Mouse (Mus musculus): ENCODE results near the gene Ift22.

The Ift22 gene

DNA sequence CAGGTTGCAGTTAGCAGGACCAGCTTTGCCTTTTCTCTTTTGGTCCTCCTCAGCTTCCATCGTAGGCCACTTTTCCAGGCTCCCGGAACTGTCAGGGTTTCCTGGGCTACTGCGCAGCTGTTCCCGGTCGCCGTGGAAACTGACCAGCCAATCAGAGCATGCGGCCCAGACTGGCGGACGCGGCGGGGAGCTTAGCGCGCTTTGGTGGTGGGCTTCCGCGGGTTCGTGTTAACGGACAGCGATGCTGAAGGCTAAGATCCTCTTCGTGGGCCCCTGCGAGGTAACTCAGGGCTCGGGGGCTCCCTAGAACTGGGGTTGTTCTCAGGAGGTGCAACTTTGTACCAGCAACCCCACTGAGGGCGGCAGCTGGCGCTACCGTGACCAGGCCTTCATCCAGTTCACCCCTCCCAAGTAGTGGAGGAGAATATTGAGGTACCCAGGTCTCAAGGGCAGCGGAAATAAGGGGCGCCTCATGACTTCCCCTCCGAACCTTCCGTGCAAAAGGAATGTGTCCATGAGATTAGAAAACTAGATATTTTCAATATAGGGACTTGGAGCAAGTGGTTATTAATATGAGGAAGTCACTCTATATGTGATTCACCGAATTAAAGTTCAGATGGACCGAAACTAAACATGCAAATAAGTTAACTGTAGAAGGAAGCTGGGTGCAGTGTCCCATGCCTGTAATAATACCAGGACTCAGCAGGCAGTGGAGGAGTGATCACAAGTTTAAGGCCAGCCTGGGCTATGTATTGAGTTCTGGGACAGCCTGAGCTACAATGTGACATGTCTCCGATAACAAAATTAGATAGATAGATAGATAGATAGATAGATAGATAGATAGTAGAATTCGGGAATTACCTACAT, at the start of gene Ift22:
Gene Ift22, plus strand, starts transcription at position 160 of the 867 bp plus-strand sequence.
- DNase-seq (ENCODE audit: low read depth, low spot score) = peak; percentile 92

DNA sequence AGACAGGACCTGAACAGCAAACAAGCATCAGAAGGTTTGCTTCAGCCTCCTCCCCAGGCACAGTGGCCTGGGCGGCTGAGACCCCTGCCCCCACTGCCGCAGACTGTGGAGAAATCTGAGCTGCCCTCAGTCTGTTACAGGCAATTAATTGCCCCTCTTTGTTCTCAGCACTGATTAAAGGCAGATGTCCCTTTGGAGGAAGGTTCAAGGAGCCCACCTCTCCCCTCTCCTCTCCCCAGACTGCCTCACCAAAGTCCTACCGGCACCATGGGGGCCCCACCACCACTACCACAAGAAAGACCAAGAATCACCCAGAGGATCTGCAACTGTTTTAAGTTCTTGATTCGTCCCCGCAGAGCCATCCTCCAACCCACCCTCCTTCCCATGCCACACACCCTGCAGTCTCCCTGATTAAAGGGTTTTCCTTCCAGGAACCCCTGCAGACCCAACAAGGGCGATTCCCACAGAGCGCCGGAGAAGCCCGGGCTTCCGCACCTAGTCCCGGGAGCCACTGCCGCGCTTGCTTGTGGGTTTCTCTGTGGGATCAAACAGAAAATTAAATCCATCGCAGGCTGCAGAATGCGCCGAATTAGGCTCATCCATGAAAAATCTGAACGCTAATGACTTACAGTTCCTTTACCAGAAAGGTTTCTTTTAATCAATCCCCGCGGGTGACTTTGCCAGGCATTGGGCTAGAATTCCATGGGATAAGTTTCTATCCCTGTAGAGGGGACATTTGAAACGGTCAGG, 46.6 kb upstream of the Ift22 start:
- peak; percentile 90 for DNase-seq (ENCODE audit: low read depth, low spot score)

DNA sequence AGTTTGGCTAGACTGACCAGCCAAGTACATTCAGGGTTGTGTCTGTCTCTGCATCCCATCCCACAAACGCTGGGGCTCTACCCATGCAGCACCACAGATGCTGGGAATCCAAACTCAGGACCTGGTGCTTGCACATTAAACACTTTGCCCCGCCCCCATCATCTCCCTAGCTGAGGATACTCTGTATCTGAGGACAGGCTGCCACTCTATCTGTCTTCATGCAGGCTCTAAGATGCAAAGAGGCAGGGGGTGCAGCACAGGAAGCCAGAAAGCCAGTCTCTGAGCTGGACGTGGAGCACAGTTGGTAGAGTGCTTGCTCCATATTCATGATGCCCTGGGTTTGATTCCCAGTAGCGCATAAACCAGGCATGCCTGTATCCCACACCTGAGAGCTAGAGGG, 45.1 kb upstream of the Ift22 start:
- no peak for DNase-seq (ENCODE audit: low read depth, low spot score)

DNA sequence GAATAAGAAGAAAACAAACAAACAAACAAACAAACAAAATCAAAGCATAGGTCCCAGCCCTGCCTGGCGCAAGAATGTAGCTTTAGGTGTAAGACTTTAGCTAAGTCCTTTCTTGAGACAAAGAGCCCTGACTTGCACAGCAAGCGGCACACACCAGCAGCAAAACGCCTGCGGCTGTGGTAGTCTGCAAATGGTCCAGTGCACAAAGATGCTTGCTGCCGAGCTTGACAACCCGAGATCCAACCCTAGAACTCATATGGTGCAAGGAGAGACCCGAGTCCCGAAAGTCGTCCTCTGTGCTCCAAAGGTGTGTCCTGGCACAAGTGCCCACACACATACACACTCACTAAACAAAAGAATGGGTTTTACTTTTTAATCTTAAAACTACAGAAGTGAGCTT, 44.7 kb upstream of the Ift22 start:
- DNase-seq (ENCODE audit: low read depth, low spot score) = no peak

DNA sequence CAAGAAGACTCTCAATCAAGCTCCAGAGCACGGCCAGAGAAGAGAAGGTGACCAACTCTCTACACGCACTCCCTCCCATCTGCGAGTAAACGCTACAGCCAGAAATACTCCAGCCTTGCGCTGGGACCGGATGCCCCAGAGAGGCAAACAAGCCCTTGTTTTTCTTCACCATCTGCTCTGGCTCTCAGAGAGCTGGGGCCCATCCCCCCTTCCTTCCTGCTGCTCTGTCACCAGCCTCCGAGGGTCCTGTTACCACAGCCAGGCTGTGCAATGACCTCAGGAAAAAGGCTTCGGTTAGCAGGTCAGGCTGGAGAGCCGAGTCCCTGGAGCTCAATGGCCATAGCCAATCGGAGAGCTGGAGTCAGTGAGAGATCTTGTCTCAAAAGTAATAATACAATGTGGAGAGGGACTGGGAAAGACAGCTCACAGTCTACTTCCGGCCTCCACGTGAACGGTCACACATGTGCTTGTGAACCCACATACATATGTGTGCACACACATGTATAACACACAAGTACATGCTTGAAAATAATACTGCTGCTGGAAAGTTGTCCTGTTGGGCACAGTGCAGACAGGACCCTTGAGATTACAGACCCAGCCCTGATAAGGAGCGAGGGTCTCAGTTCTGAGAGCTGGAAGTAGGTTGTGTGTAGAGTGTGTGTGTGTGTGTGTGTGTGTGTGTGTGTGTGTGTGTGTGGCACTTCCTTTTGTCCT, 43.8 kb upstream of the Ift22 start:
- peak; percentile 94 for DNase-seq (ENCODE audit: low read depth, low spot score)

DNA sequence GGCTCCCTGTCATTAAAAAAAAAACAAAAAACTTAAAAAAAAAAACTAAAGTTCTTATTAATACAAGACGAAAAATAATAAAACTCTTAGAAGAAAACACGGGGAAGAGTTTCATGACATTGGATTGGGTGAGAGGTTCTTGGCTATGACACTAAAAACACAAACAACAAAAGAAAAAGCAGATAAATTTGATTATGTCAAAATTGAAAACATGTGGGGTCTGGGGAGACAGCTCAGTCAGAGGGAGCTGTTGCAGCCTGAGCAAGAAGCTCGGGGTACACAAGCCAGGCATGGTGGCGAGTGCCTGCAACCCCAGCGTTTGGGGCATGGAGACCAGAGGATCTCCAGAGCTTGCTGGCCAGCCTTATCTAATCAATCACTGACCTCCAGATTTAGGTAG, 40.2 kb upstream of the Ift22 start:
- DNase-seq (ENCODE audit: low read depth, low spot score) = peak; percentile 43

DNA sequence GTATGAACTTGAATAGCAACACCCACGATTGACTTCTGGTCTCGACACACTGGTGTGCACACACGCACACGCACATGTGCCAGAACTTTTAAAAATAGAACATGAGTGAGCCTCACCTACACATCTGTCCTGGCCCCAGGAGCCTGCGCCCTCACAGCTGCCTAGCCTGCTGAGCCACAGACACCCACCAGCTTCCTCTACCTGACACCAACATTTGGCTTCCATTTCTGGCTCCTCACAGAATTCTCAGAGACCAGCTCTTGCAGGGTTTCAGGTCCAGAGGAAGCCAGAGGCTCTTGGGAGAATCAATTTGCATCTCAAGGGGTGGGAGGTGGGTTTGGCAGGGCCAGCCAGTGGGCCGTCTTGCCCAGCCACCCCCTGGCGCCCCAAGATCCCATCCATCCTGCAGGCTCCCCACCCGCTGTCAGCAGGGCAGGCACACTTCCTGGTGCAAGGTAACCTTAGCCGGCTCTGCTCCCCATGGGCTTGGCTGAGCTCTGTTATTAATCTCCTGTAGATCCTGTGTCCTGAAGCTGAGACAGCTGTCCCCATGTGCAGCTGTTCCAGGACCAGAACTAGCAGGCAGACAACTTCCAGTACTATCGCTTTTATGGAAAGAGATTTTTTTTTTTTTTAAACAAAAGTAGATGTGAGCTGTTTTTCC, 38.4 kb upstream of the Ift22 start:
- peak; percentile 71 for DNase-seq (ENCODE audit: low read depth, low spot score)

DNA sequence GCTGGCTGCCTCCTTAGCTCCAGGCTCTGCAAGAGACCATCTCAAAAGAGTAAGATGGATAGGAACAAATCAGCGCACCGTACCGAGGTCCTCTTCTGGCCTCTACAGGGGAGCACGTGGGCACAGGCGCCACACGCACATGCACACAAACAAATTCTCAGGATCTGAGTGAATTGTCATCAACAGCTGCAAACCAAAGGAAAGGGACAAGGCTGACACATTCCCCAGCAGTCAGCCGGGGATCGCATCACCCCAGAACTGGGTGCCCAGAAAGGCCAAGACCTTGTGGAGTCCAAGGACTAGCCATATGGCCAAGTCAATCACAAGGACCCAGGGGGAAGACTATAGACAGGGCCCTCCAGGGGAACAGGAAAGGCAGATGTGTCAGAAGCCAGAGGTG, 35.5 kb upstream of the Ift22 start:
- no peak for DNase-seq (ENCODE audit: low read depth, low spot score)

DNA sequence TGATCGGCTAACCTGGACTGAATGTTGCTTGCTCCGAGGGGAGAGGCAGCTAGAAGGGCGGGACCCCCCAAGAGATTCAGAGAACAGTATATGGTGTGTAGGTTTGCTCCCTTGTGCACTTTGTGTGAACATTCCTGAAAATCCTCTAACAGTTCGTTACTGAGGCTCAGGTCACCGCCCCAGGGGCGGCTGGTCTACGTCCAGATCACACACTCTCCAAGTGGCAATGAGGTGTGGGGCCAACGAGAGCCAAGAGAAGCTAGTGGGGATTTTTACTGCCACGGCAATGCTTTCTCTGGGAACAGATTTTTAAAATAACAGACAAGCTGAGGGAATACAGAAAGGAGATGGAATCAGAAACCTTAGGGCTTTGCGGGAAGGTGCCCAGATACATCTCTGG, 33.7 kb upstream of the Ift22 start:
- DNase-seq (ENCODE audit: low read depth, low spot score) = peak; percentile 57

DNA sequence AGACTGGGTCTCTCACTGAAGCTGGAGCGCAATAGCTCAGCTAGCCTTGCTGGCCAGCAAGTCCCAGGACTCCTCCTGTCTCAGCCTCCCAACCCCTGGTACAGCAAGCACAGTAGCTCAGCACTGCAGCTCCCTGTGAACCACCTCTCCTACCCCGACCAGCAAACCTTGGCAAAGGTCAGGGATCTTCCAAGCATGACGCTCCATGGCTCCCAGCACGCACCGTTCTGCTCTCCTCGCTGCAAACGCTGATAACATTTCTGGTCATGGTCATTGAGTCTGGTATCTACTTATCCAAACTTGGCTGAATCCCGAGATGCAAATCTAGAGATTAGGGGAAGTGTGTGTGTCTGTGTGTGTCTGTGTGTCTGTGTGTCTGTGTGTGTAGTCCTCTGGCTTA, 27.8 kb upstream of the Ift22 start:
- no peak for DNase-seq (ENCODE audit: low read depth, low spot score)

DNA sequence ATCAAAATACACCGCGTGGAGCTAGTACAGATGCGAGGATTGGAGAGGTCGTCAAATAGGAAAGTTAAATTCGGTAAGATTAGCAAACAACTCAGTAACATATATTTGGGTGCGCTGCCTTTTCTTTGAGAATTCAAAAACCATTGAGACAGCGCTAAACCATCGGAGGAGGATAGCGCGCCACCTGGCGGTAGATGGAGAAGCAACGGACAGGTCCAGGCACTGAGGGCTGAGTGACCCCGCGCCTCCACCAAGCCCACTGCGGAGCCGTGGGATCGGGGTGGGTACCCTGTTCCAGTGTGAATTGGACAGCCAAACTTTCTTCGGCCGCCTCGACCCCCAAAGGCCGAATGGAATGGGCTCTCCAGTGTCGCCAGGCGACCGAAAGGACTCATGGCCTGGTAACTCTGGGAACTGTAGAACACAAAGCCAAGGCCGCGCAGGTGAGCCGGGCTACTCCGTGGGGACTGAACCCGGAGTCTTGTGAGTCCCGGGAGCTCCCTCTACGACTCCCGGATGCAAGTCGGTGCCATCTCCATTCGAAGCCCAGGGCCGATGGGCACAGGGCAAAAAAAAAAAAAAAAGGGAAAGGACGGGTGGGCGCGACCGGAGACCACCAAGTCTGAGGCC, 26.5 kb upstream of the Ift22 start:
- peak; percentile 90 for DNase-seq (ENCODE audit: low read depth, low spot score)

DNA sequence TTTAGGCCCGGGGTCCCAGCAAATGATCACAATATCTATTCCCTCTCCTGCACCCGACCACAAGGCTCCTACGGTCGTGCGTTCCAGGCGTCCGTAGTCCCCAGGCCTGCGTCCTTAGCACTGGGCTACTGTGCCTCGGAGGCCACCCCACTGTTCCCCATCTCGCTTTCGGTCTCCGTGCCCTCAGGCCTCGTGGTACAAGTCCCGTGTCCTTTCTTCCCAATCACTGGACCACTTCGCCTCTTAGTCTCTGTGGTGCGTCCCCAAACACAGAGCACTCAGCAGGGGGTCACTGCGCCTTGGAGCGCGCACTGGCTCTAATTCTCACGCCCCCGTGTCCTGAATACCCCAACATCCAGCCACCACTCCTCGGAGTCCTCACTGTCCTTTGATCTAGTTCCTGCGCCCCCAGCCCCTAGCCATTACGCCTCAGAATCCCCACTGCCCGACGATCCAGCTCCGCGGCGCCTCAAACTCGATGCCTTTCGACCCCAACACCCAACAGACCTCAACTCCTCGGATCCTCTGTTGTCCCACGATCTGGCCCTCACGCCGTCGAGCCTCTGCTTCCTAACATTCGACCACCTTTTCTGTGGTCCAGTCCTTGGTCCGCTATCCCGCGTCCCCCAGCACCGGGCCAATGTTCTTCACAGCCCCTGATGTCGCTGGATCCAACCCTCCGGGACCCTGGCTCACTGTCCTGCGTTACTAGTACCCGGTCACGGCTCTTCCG, 25.7 kb upstream of the Ift22 start:
- no peak for DNase-seq (ENCODE audit: low read depth, low spot score)

DNA sequence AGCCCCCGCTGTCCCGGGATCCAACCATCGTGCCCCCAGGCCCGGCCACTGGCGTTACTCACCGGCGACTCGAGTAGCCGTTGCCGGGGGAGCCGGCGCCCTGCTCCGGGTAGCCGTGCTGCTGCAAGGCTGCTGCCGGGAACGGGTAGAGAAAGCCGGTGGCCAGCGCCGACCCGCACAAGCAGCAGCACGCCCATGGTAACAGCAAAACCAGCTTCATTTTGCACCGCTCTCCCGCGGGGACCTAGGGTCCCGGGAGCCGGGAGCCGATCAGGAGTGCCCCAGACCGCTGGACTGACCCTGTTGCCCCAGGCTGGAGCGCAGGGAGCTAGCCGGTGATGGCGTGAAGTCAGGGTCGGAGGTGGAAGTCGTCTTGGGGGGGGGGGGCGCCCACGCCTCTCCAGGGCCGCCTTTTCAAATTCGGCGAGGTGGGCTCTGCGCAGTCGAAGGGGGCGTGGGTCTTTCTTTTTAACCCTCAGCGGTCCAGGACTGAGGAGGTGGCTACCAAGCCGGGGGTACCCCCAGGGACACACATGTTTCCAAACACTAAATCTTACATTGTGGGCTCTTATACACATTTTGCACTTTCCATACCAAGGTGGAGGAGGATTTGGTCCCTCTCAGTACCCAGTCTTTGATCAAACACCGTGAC, 25.0 kb upstream of the Ift22 start, which contains the start of gene Col26a1:
Gene Col26a1, minus strand, starts transcription at position 422 of the 652 bp plus-strand sequence.
- no peak for DNase-seq (ENCODE audit: low read depth, low spot score)

DNA sequence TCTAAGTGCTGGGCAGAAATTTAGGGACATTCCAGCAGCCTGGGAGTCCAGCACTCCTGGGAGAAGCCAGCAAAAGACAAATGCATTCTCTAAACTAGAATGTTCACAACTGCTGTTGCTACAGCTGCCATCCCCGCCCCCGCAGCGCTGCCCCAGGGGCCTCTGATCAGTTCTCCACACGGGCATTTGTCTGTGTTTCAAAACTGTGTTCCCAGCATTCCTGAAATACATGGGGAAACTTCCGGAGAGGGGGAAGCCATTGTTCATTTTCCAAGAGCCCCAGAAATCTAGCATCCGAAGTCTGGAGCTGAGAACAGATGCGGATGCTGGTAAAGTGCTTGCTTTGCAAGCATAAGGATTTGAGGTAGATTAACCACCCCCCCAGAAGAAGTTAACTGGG, 21.0 kb upstream of the Ift22 start:
- no peak for DNase-seq (ENCODE audit: low read depth, low spot score)

DNA sequence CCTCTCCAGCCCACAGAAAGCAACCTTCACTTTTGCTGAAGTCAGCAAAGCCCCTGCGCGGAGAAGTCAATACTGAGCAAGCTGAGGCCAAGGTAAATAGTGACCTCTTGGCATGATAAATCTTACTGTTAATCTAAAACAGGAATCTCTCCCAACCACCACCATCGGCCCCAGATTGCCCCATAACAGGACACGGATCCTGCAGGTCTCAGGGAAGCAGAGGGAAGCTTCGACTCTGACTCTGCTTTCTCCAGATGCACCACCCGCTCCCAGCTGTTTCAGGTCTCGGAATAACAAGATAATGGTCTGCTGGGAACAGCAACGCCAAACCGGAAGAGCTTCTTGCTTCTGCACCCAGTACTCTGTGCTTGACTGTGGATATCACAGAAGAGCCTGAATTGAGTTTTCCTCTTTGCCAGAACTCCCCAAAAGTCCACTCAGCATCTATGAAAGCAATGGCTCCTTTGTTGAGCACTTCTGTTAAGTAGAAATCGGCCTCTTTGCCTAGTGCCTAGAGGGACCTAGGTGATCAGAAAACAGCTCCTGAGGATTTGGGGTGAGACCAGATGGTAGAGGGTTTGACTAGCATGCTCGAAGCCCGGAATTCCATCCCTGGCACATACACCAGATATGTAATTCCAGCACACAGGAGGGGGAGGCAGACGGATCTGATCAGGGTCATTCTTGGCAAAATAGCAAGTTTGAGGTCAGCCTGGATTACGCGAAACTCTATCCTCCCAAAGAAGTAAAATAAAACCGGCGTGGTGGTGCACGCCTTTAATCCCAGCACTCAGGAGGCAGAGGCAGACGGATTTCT, 19.2 kb upstream of the Ift22 start:
- DNase-seq (ENCODE audit: low read depth, low spot score) = no peak

DNA sequence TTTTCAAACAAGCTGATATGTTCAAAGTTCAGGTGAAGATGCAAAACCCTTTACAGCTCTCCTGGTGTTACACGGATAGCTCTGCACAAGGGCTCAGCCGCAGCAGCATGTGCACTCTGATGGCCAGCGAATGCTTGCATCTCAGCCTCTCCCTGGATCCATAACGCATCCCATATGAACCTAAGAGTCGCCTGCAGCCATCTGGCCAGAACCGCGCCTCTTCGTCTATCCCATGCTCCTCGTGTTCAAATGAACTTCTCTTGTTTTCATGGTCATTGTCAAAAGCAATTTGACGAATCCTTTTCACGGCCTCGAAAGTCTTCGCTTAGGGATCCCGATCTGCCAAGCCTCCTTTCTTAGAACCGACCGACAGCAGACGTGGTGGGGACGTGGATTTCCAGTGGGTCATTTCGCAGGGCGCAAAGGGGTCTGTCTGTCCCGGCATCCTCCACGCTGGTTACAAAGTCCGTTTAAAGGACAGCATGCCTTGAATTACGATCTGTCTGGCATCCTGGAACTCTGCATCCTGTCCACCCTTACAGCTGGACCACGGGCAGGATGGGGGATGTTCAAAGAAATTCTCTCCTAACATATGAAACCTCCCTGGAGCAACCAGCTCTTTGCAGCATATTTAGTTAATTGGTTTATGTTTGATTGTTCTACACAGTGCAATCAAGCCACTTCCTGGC, 13.0 kb upstream of the Ift22 start:
- DNase-seq (ENCODE audit: low read depth, low spot score) = no peak

DNA sequence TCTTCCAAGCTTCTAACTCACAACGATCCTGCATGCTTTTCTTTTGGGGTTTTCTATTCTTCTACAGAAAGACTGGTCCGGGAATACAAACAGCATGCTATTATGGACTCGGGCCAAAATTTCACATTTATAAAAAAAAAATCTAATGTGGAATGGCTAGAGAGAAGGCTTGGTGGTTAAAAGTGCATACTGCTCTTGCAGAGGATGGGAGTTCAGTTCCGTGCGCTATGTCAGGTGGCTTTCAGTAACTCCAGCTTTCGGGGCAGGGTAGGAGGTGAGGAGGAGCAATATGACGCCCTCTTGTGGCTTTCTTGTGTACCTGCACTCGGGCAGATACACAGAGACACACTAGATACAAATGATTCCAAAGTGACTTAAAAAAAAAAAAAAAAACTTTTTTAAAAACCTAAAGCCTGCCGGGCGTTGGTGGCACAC, 12.4 kb upstream of the Ift22 start:
- no peak for DNase-seq (ENCODE audit: low read depth, low spot score)

DNA sequence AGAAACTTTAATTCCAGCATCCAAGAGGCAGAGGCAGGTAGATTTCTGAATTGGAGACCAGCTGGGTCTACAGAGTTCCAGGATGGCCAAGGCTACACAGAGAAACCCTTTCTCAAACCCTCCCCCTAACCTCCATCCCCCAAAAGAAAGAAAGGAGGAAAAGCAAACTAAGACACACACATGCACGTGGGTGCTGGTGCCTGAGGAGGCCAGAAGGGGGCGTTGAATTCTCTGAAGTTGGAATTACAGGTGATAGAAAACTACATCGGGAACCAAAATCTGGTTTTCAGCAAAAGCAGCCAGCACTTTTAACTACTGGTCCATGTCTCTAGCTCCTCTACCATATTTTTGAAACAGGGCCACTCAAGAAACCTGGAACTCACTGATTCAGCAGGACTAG, 3.3 kb upstream of the Ift22 start:
- no peak for DNase-seq (ENCODE audit: low read depth, low spot score)
